Mouse (Mus musculus): ENCODE data around the gene Tcp11l2. TPM values are rescaled to one million over a fixed set of nuclear protein-coding genes. Genes with fewer than 3 reads are reported as not detected.

The Tcp11l2 gene
- polyA plus RNA-seq, 1 experiment from 2014 or later = 22.1 TPM

DNA sequence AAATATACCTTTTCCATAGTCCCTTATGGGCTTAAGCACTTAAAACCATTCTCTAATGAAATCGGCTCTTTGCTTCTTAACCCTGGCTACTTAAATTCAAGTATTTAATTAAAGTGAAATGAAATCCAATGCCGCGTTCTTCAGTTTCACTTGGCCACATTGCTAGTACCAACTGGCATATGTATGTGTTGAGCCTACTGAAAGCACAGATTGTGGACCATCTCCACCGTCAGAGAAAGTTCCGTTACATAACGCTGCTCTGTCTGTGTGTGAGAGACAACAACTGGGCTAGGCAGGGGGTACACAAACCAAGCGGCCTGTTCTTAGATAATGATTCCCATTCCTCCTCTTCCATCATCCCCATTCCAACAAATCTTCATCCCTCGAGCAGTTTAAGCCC, 12.0 kb upstream of the Tcp11l2 start:
- no peaks in the 10 kb centered on the region for H3K4me1 ChIP-seq (ENCODE audit: control insufficient read depth, insufficient read depth, low read length)
- no peak overlapping the region for H3K27ac ChIP-seq (replicated peaks; ENCODE audit: low read depth, low read length)
- no peak overlapping the region for H3K9ac ChIP-seq (replicated peaks; ENCODE audit: low read length)
- ATAC-seq (ENCODE audit: low FRiP score, low TSS enrichment) (no peak), DNase-seq (no peak)
- H3K27me3 ChIP-seq (ENCODE audit: control insufficient read depth, insufficient read depth, low read length) = no peaks in the 10 kb centered on the region
- H3K36me3 ChIP-seq (ENCODE audit: control insufficient read depth, insufficient read depth, low read length) = no peaks in the 10 kb centered on the region
- H3K4me2 ChIP-seq (ENCODE audit: low read length) = no peak overlapping the region
- H3K9me3 ChIP-seq (ENCODE audit: control insufficient read depth, low read length) = no peaks in the 10 kb centered on the region
- WGBS = 85% methylated on average over 8 of the region's 8 CpGs
- H3K4me3 ChIP-seq (replicated peaks; ENCODE audit: low read depth, low read length) = no peak overlapping the region

DNA sequence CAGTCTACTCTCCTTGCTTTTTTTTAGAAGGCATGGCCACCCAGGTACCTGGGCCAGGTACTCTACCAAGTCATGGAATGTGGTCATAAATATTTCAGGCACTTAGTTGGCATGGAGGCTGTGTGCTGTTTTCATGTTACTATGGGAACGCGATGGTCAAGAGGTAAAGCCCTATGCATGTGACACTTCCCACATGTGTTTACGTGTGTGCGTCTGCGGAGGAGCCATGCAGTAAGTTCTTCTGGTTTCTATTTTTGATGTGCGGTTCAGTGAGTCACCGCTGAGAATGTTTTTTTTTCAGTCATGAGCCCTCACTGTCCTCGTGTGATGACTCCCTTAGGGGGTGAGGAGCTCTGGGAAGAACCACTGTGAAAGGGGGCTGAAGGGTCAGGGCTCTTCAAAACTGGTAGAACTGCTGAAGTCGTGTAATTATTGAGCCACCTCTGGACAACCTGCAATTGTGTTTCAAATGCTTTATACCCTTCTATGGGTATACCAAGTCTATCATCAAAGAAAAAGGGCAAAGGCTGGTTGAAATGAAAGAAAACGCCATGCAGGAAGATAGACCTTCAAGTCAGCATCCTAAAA, 5.3 kb upstream of the Tcp11l2 start:
- no peaks in the 10 kb centered on the region for H3K36me3 ChIP-seq (ENCODE audit: control insufficient read depth, insufficient read depth, low read length)
- H3K27ac ChIP-seq (replicated peaks; ENCODE audit: low read depth, low read length) = no peak overlapping the region
- H3K4me2 ChIP-seq (ENCODE audit: low read length) = no peak overlapping the region
- no peak overlapping the region for H3K4me3 ChIP-seq (replicated peaks; ENCODE audit: low read depth, low read length)
- WGBS = 93% methylated on average over 10 of the region's 10 CpGs
- H3K4me1 ChIP-seq (ENCODE audit: control insufficient read depth, insufficient read depth, low read length) = no peaks in the 10 kb centered on the region
- H3K27me3 ChIP-seq (ENCODE audit: control insufficient read depth, insufficient read depth, low read length) = no peaks in the 10 kb centered on the region
- no peak for DNase-seq
- no peak overlapping the region for H3K9ac ChIP-seq (replicated peaks; ENCODE audit: low read length)
- ATAC-seq (ENCODE audit: low FRiP score, low TSS enrichment) = no peak
- no peaks in the 10 kb centered on the region for H3K9me3 ChIP-seq (ENCODE audit: control insufficient read depth, low read length)

DNA sequence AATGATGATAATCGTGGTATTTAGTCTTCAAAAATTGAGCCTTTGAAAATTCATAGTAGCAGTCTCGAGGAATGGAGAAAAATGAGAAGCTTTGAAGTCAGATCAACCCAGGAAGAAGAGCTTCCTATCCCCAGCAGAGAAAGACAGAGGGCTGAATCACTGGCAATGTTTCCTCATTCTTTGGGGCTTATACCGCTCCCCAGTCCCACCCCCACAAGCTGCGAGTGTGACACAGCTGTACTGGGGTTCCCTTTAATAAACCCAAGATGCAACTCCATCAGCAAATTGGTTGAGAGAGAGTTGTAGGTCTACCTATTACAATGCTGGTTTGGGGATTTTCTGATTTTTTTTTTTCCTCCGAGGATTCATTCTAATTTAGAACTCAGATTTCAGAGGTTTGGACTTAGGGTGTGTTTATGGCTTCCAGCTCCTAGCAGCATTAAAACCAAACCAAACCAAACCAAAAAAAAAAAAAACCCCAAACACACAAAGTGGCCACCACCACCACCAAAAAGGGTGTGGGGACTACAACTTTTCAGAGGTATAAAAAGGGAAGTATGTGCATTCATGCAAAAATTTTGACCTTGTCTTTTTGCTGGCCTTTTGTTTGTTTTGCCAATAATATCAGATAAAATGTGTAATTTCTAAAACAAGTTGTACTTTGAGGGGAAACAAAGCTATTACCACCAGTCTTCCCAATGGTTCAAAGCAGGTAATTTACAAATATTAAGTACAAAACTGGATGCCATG, 2.6 kb upstream of the Tcp11l2 start:
- no peaks in the 10 kb centered on the region for H3K9me3 ChIP-seq (ENCODE audit: control insufficient read depth, low read length)
- no peak overlapping the region for H3K9ac ChIP-seq (replicated peaks; ENCODE audit: low read length)

DNA sequence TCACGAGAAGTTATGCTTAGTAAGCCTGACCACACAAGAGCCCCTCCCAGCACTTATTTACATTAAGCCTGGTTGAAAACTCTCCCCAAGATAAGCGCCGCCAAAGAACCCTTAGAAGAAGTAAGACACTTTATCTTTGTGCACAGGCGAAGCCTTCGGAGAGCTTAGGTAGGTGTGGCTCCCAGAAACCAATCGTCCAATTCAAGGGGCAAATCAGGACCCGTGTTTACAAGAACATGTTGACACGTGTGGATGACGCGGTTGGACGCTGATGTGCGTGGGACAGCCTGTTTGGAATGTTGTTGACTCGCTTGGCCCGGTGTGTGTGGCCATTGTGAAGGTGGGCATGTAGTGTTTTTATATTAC, 414 bp upstream of the Tcp11l2 start:
- 1% methylated on average over 14 of the region's 14 CpGs for WGBS
- H3K4me3 ChIP-seq (replicated peaks; ENCODE audit: low read depth, low read length) = peak overlapping the region; percentile 83
- peak; percentile 76 for ATAC-seq (ENCODE audit: low FRiP score, low TSS enrichment)
- H3K9ac ChIP-seq (replicated peaks; ENCODE audit: low read length) = peak overlapping the region; percentile 72; the same call in 1 of the 2 replicates
- peaks cover 8% of the 10 kb centered on the region; the same call in 1 of the 2 replicates for H3K4me1 ChIP-seq (ENCODE audit: control insufficient read depth, insufficient read depth, low read length)
- H3K27ac ChIP-seq (replicated peaks; ENCODE audit: low read depth, low read length) = no peak overlapping the region
- H3K4me2 ChIP-seq (ENCODE audit: low read length) = peak overlapping the region; percentile 69
- no peaks in the 10 kb centered on the region for H3K27me3 ChIP-seq (ENCODE audit: control insufficient read depth, insufficient read depth, low read length)
- no peaks in the 10 kb centered on the region for H3K36me3 ChIP-seq (ENCODE audit: control insufficient read depth, insufficient read depth, low read length)
- H3K9me3 ChIP-seq (ENCODE audit: control insufficient read depth, low read length) = no peaks in the 10 kb centered on the region
- peak; percentile 83 for DNase-seq

More for the DNA sequence above, 2.6 kb upstream of the Tcp11l2 start:
- 71% methylated on average over 5 of the region's 5 CpGs for WGBS
- Histone ChIP-seq H3K4me1 (ENCODE audit: control insufficient read depth, insufficient read depth, low read length) (peaks cover 8% of the 10 kb centered on the region; the same call in 1 of the 2 replicates), H3K27ac (replicated peaks; ENCODE audit: low read depth, low read length) (no peak overlapping the region), H3K4me3 (replicated peaks; ENCODE audit: low read depth, low read length) (no peak overlapping the region), H3K27me3 (ENCODE audit: control insufficient read depth, insufficient read depth, low read length) (no peaks in the 10 kb centered on the region), H3K36me3 (ENCODE audit: control insufficient read depth, insufficient read depth, low read length) (no peaks in the 10 kb centered on the region), H3K4me2 (ENCODE audit: low read length) (no peak overlapping the region)
- DNase-seq = no peak
- no peak for ATAC-seq (ENCODE audit: low FRiP score, low TSS enrichment)

DNA sequence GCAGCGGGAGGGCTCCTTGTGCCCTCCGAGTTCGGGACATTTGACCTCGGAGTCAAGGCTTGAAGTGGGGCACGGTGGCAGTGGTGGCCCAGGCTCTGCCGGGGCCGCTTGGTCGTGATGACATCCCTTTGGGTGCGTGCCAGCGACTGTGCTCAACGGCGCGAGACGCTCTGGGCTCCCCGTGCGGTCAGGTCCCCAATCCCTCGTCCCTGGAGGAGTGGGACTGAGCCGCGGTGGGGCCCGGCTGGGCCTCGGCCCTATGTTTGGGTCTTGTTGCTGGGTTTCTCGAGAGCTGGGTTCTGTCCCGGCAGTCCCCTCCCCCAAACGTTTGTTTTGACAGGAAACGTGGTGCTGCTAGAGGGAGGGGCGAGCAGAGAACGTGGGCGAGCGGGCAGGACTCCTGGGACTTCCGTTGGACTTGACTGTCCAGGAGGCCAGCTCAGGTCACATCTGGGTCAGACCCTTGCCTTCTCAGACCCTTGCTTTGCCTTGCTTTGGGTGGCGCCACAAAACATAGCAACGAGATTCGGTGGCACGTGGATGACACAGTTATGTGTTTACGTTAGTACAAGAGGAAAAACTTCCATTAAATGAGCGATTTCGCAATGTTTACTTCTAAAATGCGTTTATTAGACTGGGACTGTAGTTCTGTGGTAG, 773 bp downstream of the Tcp11l2 start:
- DNase-seq = peak; percentile 77
- WGBS = 4% methylated on average over 38 of the region's 38 CpGs
- peaks cover 8% of the 10 kb centered on the region; the same call in 1 of the 2 replicates for H3K4me1 ChIP-seq (ENCODE audit: control insufficient read depth, insufficient read depth, low read length)

DNA sequence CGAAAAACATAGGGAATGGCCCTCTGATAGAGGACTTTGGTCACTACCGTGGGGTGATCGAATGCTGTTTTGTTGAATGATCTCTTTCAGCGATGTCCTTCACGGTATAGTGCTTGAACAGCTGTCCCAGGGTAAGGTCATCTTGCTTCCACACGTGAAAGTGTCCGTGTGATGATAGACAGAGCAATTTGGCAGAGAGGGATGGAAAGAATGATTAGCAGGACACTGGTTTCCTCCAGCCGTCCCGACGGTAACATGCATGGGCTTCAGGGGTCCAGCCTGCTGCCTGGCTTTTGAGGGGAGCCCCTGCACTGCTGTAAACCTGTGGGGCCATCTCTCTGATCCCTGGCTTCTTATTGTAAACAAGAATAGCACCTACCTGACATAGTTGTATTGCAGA, 2.3 kb downstream of the Tcp11l2 start:
- H3K27me3 ChIP-seq (ENCODE audit: control insufficient read depth, insufficient read depth, low read length) = no peaks in the 10 kb centered on the region
- H3K9ac ChIP-seq (replicated peaks; ENCODE audit: low read length) = no peak overlapping the region
- peaks cover 8% of the 10 kb centered on the region; the same call in 1 of the 2 replicates for H3K4me1 ChIP-seq (ENCODE audit: control insufficient read depth, insufficient read depth, low read length)
- no peak overlapping the region for H3K27ac ChIP-seq (replicated peaks; ENCODE audit: low read depth, low read length)
- DNase-seq (no peak), ATAC-seq (ENCODE audit: low FRiP score, low TSS enrichment) (no peak)
- H3K4me3 ChIP-seq (replicated peaks; ENCODE audit: low read depth, low read length) = no peak overlapping the region
- WGBS = 83% methylated on average over 10 of the region's 10 CpGs
- H3K9me3 ChIP-seq (ENCODE audit: control insufficient read depth, low read length) = no peaks in the 10 kb centered on the region
- no peaks in the 10 kb centered on the region for H3K36me3 ChIP-seq (ENCODE audit: control insufficient read depth, insufficient read depth, low read length)
- no peak overlapping the region for H3K4me2 ChIP-seq (ENCODE audit: low read length)

More for the DNA sequence above, 773 bp downstream of the Tcp11l2 start:
- ATAC-seq (ENCODE audit: low FRiP score, low TSS enrichment) = peak; percentile 56
- Histone ChIP-seq H3K4me3 (replicated peaks; ENCODE audit: low read depth, low read length) (peak overlapping the region; percentile 83), H3K27ac (replicated peaks; ENCODE audit: low read depth, low read length) (peak overlapping the region; percentile 78), H3K4me2 (ENCODE audit: low read length) (peak overlapping the region; percentile 69), H3K9me3 (ENCODE audit: control insufficient read depth, low read length) (no peaks in the 10 kb centered on the region), H3K9ac (replicated peaks; ENCODE audit: low read length) (peak overlapping the region; percentile 72), H3K36me3 (ENCODE audit: control insufficient read depth, insufficient read depth, low read length) (no peaks in the 10 kb centered on the region), H3K27me3 (ENCODE audit: control insufficient read depth, insufficient read depth, low read length) (no peaks in the 10 kb centered on the region)

DNA sequence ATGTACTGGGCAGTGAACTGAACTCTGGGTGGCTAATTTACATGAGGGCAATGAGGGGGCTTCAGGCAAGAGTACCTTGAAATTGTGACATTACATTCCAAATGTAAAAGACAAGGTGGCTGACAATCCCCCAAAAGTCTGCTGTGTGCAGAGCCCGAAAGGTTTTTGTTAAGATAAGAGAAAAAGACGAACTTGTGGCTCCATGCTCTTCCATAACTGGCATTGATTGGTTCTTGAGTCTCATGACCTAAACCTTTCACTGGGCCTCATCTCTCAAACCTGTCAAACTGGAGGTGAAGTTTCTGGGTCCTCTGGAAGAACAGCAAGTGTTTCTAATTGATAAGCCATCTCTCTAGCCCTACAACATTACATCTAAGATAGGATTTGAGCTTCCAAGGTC, 3.1 kb downstream of the Tcp11l2 start:
- no peak overlapping the region for H3K27ac ChIP-seq (replicated peaks; ENCODE audit: low read depth, low read length)
- H3K4me3 ChIP-seq (replicated peaks; ENCODE audit: low read depth, low read length) = no peak overlapping the region
- H3K27me3 ChIP-seq (ENCODE audit: control insufficient read depth, insufficient read depth, low read length) = no peaks in the 10 kb centered on the region
- no peaks in the 10 kb centered on the region for H3K36me3 ChIP-seq (ENCODE audit: control insufficient read depth, insufficient read depth, low read length)
- H3K9ac ChIP-seq (replicated peaks; ENCODE audit: low read length) = no peak overlapping the region
- DNase-seq = no peak
- H3K9me3 ChIP-seq (ENCODE audit: control insufficient read depth, low read length) = no peaks in the 10 kb centered on the region
- no peak for ATAC-seq (ENCODE audit: low FRiP score, low TSS enrichment)
- H3K4me2 ChIP-seq (ENCODE audit: low read length) = no peak overlapping the region
- peaks cover 8% of the 10 kb centered on the region; the same call in 1 of the 2 replicates for H3K4me1 ChIP-seq (ENCODE audit: control insufficient read depth, insufficient read depth, low read length)
- 79% methylated on average over 2 of the region's 2 CpGs for WGBS

DNA sequence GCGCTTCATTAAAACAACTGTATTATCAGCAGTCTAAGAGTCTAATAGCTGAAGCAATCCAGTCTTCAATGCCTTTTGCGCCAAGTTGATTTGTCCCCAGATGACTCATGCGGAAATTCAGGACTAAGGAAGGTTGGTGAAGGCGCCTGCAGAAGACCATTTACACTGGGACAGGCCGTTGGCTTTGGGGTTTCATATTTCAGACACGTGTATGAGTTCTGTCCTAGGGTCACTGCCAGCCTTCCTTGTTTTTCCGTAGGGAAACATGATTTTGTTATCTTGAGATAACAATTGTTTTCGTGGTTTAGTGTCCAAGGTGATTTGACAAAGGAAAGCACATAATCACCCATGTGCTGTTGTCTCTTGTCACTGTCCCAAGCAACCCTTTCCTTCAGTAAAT, 4.8 kb downstream of the Tcp11l2 start:
- Histone ChIP-seq H3K4me1 (ENCODE audit: control insufficient read depth, insufficient read depth, low read length) (peaks cover 8% of the 10 kb centered on the region; the same call in 1 of the 2 replicates), H3K4me3 (replicated peaks; ENCODE audit: low read depth, low read length) (no peak overlapping the region), H3K27me3 (ENCODE audit: control insufficient read depth, insufficient read depth, low read length) (no peaks in the 10 kb centered on the region), H3K9ac (replicated peaks; ENCODE audit: low read length) (no peak overlapping the region), H3K9me3 (ENCODE audit: control insufficient read depth, low read length) (no peaks in the 10 kb centered on the region), H3K36me3 (ENCODE audit: control insufficient read depth, insufficient read depth, low read length) (no peaks in the 10 kb centered on the region), H3K27ac (replicated peaks; ENCODE audit: low read depth, low read length) (no peak overlapping the region), H3K4me2 (ENCODE audit: low read length) (no peak overlapping the region)
- WGBS = 83% methylated on average over 8 of the region's 8 CpGs
- no peak for ATAC-seq (ENCODE audit: low FRiP score, low TSS enrichment)
- no peak for DNase-seq

All from midbrain, embryonic 14.5 days (tissue).